Mouse (Mus musculus) gastrocnemius, adult 8-10 months (tissue): ENCODE data around the gene Trmt13. TPM values are rescaled to one million over a fixed set of nuclear protein-coding genes. Genes with fewer than 3 reads are reported as not detected.
"Not testable (repeated sequence)": the region's sequence is repeated elsewhere in the genome, so short reads cannot be mapped to it uniquely, and the experiment has no call there.

Experiments used
- DNase-seq, 2 experiments: peaks; one replicate each; pipeline ENCODE4 v3.0.0; 2022; ENCODE audit warnings: low spot score in 2 of 2
- total RNA-seq, 4 experiments: library from RNA; stranded (reverse); gene quantifications; 2 replicates each; pipeline ENCODE4 v1.2.4; 2022

The Trmt13 gene
- total RNA-seq, 4 experiments from 2014 or later = 2.6 to 5.3 (median 3.9) TPM

DNA sequence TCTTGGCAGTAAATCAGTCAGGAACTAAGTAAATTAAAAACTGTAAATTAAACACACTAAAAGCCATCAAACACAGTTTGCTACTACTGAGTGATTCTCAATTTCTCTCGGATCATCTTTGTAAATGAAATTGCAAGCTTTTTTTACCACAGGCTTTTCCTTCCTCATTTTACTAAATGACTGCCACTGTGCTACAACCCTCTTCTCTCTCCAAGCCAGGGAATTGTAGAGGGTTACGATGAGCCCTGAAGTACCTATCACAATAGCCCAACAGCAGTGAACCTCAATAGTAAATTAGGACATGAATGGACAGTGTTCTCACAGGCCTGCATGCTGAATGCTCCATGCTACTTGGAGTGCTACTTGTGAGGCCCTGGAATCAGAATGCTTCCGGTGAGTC is 19.7 kb upstream of the Trmt13 start:
- DNase-seq = no peak

DNA sequence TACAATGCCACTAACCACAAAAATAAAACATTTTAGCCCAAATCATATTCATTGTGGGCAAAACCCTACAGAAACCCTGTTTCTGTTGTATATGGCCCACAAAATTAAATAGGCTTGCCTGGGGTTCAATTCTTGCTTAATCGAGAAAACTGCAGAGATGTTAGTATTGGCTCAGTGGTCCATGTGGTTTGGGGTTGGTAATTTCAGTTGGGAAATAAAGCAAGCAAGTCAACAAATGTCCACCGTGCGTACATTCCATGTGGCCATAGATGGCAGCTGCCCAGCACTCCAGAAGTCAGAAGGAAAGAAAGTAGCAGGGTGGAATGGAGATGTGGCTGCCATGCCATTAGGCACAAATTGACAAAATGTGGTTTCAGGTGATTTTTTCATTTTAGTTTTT is 18.6 kb upstream of the Trmt13 start:
- no peak for DNase-seq

DNA sequence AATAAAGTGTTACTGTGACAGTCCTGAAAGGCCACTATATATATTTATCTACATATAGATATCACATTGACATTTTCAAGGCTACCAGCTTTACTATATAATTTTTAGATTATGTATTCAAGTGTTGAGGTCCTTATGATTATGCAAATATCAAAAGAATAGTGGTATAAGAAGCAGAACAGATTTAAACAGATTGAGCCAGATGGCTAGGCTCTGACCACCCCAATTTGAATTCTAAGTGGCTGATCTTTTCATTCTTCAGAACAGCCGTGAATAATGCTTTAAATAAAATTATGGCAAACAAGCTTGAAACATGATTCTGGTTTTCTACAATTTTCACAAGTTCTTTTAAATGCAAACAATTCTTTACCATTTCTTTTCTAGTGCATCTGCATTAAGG is 17.1 kb upstream of the Trmt13 start:
- no peak for DNase-seq

DNA sequence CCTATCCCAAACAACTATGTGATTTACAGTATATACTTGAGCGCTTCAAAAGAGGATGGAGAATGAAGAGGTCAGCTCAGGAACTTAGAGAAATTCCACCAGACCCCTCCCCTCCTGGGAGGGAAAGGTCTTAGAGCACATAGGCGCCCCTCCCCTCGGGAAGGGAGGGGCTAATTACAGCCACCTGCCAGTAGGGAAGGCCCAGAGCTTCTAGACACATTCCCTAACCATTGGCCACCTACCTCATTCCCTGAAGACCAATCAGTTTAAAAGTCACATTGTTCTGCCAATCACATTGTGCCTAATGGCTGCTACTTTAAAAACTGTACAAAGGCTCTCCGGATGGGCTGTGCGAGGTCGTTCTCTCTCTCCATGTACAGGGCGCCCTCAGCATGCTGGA is 8.3 kb upstream of the Trmt13 start:
- DNase-seq = no peak

DNA sequence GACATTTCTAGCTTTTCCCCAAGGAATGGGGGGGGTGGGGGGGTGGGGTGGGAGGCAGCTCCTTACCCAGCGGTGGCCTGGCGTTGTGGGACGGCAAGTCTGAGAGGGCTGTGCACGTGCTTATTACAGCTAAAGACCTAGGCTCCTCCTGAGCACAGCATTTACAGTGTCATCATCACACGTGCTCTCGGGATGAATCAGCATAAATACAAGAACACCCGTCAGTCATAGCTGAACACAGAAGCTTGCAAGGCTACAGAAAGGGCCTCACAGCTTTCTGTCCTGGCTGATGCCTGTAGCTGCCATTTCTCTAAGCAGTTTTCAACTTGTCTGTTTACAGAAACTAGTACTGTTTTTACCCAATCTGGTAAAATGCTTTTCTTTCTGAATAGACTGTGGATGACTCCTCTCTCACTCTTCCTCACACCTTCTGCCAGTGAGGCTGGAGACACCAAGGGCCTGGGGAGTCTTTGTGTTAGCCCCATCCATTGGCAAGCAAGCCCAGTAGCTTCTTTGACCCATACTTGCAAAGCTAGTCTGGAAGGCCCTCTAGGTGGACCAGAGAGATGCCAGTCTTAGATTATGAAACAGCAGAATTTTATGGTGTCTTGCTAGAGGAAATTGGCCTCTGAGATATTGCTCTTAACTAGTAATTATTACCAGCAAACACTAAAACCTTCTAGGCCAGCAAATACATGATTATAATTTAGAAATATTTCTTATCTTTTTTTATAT is 6.4 kb upstream of the Trmt13 start:
- no peak for DNase-seq

DNA sequence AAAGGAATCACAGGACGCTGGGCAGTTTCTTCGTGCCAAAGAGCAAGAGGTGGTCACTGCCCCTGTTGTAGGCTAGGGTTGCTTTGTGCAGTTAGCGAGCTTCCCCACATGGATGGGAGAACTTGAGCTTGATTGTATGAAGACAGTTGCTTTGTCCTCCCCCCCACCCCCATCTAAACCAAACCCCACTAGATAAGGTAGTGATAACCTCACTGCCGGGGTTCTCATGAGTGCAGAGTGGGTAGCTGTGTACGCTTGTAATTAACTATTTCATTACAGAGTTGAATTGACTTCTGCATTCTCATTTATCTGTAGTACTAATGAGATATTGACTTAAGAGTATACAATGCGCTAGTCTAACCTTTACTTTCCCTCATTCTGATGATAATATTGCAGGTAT is 4.5 kb upstream of the Trmt13 start:
- DNase-seq = no peak

DNA sequence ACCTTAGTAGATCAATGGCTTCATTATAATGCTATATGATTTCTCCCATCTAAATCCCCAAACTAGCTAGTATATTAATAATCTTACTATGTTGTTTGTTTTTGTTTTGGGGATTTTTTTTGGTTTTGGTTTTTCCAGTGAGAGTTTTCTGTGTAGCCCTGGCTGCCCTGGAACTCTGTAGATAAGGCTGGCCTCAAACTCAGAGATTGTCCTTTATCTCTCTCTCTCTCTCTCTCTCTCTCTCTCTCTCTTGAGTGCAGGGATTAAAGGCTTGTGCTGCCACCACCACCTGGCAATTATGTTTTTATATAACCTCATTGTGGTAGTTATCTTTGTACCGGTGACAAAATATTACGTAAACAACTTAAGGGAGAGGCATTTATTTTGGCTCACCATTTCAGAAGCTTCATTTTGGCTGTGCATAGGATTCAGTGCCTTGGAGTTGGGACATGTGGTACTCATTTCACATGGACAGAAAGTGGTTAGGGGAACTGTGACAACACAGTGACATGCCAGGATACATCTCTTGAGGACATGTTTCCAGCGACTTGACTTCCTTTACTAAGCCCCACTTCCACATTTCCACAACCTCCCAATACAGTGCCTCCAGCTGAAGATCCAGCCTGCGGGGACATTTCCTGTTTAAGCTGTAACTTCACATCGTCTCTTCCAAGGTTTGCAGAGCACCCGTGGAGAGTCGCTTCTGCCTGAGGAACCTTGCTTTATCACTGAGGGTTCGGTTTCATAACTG is 1.1 kb upstream of the Trmt13 start:
- no peak for DNase-seq

DNA sequence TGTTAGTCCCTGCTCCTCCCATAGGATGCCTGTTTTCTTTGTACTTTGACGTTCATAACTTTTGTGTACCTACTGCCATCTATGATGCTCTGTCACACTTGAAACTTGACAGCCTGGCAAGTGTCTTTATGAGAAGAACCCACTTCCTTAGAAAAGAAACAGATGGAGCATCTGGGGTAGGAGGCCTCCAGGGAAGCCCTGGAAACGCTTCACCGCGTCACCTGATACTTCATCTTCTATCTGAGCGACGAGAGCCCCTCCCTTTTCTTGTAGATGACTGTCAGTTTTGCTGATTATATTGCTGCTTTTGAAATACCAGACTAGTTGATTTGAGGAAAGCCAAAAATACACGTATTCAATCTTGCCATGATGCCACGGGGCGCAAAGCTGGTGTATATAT is 9.8 kb downstream of the Trmt13 start:
- no peak for DNase-seq

DNA sequence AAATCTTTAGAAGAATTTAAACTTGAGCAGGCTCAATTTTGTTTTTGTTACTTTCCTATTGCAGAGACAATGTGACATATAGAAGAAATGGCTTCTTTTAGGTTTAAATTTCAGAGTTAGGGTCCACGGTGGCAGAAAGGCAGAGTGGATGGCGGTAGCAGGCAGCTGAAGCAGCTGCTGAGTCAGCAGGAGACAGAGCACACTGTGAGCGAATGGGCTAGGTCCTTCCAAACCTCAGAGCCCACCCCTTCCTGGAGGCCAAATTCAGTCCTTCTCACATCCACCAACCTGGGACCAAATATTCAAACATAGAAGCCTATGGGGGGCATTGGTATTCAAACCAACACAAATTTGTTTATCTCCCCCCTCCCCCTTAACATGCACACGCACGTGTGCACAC is 12.6 kb downstream of the Trmt13 start:
- no peak for DNase-seq

DNA sequence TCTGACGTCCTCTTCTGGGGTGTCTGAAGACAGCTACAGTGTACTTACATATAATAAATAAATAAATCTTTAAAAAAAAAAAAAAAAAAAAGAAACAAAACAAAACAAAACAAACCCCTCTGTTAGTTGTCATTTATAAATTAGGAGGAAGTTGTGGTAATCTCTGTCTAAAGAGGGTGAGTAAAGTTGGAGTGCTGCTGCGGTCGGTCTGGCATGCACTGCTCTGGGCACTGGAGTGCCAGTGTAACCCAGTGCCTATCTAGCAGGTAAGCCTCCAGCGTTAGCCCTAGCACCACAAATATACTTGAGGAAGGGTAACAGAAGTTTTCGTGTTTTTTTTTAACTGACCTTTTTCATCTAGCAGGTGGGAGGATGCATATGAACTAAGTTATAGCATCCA is 13.4 kb downstream of the Trmt13 start:
- no peak for DNase-seq

DNA sequence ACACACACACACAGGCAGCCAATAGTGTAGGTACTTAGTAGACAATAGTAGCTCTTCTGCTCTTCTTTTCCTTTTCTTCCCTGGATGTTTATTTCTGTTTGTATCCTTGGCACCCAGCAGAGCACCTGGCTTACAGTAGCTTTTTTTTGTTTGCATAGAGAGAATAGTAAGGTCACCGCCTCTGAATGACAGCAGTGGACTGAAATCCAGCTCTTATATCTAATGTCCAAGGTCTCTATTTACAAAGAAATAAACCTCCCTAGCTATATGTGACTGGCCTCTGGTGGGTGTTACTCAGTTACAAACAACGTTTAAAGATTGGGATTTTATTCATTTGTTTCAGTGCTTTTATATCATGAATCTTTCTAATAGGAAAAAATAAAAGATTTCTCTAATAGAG is 14.7 kb downstream of the Trmt13 start:
- no peak for DNase-seq

DNA sequence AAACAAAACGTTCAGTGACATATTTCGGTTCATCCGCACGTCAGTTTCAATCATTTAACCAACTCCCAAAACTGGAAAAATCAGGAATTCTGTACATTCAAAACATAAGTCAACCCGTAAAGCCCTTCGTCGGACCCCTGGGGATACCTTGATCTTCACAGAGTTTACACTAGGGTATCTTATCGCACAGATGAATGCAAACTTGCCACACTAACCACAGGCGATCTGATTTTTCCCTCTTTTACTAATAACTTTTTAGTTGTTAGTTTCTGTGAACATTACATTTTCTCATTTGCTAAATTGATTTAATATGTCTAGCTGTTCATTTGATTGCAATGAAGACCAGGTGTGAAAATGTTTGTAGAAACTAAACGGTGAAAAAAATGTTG is 18.8 kb downstream of the Trmt13 start:
- DNase-seq = no peak

DNA sequence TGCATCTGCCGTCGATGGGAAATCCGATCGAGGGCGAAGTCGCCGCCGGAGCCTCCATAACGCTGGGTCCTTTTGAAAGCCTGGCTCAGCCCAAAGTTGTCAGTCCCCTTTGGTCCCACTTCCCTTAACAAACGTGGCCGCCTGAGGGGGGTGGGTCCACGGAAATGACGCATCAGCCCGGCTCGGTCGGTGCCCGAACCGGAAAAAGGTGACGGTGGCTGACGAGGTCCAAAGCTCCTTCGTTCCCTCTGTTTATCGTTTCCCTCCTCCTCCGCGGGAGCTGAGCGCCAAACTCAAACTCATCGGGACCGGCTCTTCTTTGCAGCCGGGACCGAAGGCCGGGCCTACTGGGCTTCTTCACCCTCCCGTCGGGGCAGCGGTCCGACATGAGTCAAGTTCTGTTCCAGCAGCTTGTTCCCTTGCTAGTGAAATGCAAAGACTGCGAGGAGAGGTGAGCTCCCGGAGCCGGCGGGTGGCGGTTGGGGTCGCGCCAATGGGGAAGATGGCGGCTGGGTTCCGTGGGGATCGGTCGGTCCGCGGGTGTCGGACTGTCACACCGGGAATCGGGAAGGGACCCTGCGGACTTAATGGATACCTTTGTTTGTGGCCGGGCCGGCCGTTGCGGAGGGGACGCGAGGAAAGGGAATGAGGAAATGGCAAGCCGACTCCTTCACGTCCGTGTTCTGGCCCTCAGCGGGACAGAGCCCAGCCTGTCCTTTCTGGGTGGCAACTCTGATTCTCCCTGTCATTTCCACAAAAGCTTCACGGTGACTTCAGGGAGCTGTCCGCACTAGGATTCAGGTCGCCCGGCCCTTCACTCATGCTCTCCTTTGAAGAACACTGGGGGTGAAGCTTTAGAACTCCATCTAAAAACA is 19.4 kb downstream of the Trmt13 start, which contains the start of gene Sass6:
Sass6 (plus strand) TSS at position 255 of the 875 bp plus-strand sequence.
- DNase-seq = peak; percentile 94

DNA sequence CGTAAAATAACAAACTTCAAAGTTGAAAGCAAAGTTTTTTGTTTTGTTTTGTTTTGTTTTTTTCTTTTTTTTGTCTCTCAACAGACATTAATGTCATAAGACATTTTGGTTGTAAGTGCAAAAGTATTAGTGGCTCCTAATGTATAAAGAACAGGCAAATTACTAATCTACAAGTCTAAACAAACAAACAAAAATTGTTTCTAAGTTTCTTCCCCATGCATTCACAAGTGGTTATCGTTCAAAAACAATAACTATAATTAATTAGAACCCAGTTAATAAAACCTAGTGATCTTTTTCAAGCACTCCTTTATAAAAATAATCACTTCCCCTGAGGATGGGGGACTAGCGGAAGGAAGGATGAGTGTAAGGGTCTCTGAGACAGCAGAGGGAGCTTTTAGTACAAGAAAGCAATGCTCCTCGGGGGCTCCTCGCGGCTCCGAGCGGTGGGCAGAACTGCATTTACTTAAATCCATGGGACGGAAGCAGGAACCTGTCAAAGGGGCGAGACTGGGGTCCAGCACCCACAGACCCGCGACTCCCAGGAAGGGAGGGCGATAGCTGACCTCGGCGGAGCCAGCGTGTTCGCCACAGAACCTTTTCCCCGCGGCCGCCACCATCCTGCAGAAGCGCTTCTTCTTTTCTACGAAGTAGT is 20.2 kb downstream of the Trmt13 start:
- peak in 1 of 2 experiments; percentile 2 for DNase-seq

DNA sequence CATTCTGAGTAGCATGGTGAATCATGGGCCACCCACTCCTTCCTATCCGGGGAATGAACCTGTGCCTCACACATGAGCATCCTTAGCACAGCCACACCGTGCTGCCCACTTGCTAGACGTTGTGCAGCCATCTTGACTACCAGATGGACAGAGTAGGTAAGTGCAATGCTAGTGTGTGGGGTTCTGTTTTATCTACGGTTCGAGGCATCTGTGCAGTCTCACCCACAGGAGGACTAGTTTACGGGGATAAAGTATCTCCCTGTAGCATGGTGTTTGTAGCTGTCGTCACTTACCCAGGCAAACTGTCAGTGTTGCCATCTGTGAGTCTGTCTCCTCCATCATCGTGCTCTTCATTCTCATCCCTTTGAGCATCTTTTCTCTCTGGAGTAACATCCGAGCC is 32.2 kb downstream of the Trmt13 start:
- DNase-seq = no peak

DNA sequence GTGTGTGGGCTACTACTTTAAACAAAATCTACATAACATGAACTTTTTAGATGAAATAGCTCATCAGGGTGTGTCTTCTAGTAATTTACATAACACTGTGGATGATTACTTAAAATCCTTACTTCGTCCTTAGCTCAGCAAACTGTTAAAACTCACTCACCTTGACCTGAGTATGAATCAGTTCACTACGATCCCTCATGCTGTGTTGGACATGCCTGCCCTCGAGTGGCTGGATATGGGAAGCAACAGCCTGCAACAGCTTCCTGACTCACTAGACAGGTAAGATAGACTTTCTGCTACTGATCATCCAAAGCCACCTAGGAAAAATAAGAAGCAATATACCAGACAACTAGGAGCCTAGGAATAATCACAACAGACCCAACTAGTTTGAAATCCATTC is 37.1 kb downstream of the Trmt13 start:
- DNase-seq = no peak

DNA sequence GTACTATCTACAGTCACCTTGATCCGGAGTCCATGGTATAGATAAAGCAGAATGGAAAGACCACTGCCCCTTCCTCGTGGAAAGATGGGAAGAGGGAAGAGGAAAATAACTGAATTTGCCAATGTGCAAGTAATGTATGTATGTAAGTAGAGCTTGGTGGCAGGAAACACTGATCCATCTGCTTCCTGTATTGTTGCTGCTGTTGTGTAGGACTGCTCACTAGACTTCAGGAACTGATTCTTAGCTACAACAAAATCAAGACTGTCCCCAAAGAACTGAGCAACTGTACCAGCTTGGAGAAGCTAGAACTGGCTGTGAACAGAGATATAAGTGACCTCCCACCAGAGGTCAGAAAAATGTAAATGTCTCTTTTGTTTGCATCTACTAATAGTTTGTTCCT is 43.8 kb downstream of the Trmt13 start:
- DNase-seq = no peak

DNA sequence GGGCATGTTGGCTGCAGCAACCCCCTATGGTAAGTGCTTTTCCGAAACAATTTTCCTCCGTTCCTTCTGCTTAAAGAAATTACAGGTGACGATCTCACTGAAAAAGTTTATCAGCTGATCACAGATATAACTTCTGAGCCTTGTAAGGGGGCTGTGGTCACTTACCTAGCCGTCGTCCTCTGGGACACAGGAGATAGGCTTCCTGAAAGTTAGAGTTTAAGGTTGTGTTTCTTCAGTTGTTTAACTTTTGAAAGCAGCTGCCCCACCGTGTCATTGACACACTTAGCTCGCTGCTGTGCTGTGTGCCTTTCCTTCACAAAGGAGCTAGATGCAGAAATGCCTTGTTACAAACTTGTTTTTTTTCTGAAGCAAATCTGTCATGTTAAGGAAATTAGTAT is 51.3 kb downstream of the Trmt13 start:
- no peak for DNase-seq

DNA sequence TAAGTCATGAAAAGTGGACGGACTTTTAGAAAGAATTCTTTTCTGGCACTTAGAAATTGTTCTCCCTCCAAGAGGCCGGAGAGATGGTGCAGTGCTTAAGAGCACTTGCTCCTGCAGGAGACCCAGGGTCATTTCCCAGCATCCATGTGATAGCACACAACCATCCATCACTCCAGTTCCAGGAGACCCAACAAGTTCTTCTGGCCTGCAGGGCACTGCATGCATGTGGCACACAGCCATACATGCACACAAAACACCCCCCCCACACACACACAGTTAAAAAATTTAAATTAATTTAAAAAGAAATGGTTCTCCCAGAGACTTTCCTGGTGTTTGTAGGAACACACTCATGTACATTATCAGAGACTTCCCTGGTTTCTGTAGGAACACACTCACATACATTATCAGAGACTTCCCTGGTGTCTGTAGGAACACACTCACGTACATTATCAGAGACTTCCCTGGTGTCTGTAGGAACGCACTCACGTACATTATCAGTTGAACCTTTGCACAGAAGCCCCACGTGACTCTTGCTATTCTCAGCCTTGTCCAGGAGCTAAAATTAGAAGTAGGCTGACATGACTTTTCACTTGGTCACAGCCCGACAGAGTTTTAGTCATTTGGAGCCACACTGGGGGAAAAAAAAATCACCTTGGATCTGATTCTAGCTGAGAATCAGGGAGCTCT is 51.8 kb downstream of the Trmt13 start, which contains the start of gene Lrrc39:
Lrrc39 (plus strand) TSS at position 566 of the 687 bp plus-strand sequence.
- DNase-seq = peak in 1 of 2 experiments; percentile 5

DNA sequence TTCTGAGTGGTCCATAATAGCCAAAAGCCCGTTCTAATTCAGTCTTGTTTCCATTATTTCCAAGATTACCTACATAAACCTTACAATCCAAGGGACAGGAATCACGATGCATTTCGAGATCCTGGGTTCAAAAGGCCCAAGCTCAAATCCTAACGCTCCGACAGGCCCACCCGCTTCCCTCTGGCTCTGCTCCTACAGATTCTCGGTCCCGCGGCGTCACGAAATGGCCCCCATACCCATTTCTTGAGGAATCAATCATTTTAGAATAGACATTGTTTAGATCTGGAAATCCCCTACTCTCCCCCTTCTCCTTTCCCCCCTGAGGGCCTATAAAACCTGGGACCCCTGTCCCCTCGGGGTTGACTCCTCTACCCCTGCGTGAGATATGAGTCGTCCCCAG is 53.1 kb downstream of the Trmt13 start:
- DNase-seq = not testable (repeated sequence)

DNA sequence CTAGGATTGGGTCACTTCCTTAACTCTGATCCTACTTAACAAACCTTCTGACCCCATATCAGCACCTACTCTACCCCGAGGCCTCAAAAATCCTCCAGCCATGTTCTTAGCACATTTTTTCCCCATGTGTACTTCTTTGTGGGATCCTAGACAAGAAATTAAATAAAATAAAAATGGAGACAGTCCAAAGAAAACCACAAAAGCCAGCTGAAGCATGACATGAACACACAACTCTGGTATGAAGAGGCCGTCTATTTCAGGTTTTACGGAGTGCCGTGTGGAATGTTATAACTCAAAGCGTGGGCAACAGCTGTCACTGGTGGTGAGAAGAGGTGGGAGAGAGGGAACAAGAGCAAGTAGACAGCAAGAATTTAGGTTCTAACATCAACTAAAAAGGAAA is 63.0 kb downstream of the Trmt13 start:
- DNase-seq = no peak
